ENCODE assay signal across 26 mouse cellular contexts in genomic region chr9:69656053-69656452, GRCm38 (mm10).
DNase-seq lines count a peak whose midpoint lies in the region; ATAC-seq and TF ChIP-seq lines count a peak whose summit lies in the region.
"Had no signal": no experiment of that assay in that cellular context is flagged by ENCODE, and none has a peak within 500 bp of the region (broad histone marks: within the 10 kb centered on the region; RNA-seq: fewer than 3 reads in every experiment).

No protein-coding gene starts in this region.

- TF ChIP-seq RAD21 in CH12.LX (IDR thresholded peaks at IDR 0.05; ENCODE audit: low read depth, low read length), result no peak

- H3K27ac ChIP-seq in liver, postnatal 0 days (ENCODE audit: low read depth), result no peak overlapping the region
- H3K27ac ChIP-seq in CH12.LX (ENCODE audit: insufficient read depth, low read depth), result no peak overlapping the region
- H3K27ac ChIP-seq in layer of hippocampus, adult 2 months, result no peak overlapping the region
- H3K27ac ChIP-seq in intestine, embryonic 16.5 days (ENCODE audit: low read length), result no peak overlapping the region
- H3K27ac ChIP-seq in midbrain, embryonic 16.5 days (ENCODE audit: low read length), result no peak overlapping the region
- H3K27ac ChIP-seq: heart, embryonic 10.5 days; hindbrain, embryonic 13.5 days; liver, embryonic 13.5 days; midbrain, embryonic 13.5 days had no signal

- in situ Hi-C loops in CH12.LX (cut with MboI; ENCODE audit: low pct_ligation_motif_present, low pct_unique_long_range_greater_than_20kb, low sequenced_read_pairs), result no loop called here

- no peak overlapping the region for H3K9ac ChIP-seq in liver, postnatal 0 days (replicated peaks)
- H3K9ac ChIP-seq in CH12.LX (ENCODE audit: insufficient read depth, low read depth), result no peak overlapping the region
- H3K9ac ChIP-seq in intestine, embryonic 16.5 days (ENCODE audit: low read depth, low read length), result no peak overlapping the region
- H3K9ac ChIP-seq in midbrain, embryonic 16.5 days (ENCODE audit: low read depth, low read length), result no peak overlapping the region
- H3K9ac ChIP-seq: hindbrain, embryonic 13.5 days; liver, embryonic 13.5 days; lung, embryonic 14.5 days; midbrain, embryonic 13.5 days had no signal

- H3K36me3 ChIP-seq in liver, postnatal 0 days (replicated peaks; ENCODE audit: insufficient read depth, low read length), result no peaks in the 10 kb centered on the region
- no peaks in the 10 kb centered on the region for H3K36me3 ChIP-seq in CH12.LX (replicated peaks in 1 of 2; ENCODE audit: control insufficient read depth in 1 of 2, insufficient read depth in 1 of 2, low read length in 1 of 2)
- no peaks in the 10 kb centered on the region for H3K36me3 ChIP-seq in intestine, embryonic 16.5 days (ENCODE audit: control insufficient read depth, insufficient read depth, low read length)
- no peaks in the 10 kb centered on the region for H3K36me3 ChIP-seq in midbrain, embryonic 16.5 days (ENCODE audit: control insufficient read depth, insufficient read depth, low read length)
- H3K36me3 ChIP-seq: heart, embryonic 10.5 days; hindbrain, embryonic 13.5 days; liver, embryonic 13.5 days; midbrain, embryonic 13.5 days had no signal

- 44% methylated on average over 6 of the region's 6 CpGs for WGBS in liver, postnatal 0 days (ENCODE audit: insufficient replicate concordance)
- WGBS in intestine, embryonic 16.5 days, result 59% methylated on average over 6 of the region's 6 CpGs
- WGBS in midbrain, embryonic 16.5 days, result 82% methylated on average over 6 of the region's 6 CpGs

- no peaks in the 10 kb centered on the region for H3K9me3 ChIP-seq in liver, postnatal 0 days (ENCODE audit: low read length)
- peaks cover under 1% of the 10 kb centered on the region for H3K9me3 ChIP-seq in CH12.LX (replicated peaks; ENCODE audit: low read length)
- H3K9me3 ChIP-seq in intestine, embryonic 16.5 days (ENCODE audit: control insufficient read depth, low read length), result no peaks in the 10 kb centered on the region
- H3K9me3 ChIP-seq in midbrain, embryonic 16.5 days (replicated peaks; ENCODE audit: control insufficient read depth, low read length, poor library complexity, severe bottlenecking), result no peaks in the 10 kb centered on the region; the same call in 1 of the 2 replicates
- H3K9me3 ChIP-seq: heart, embryonic 10.5 days; liver, embryonic 13.5 days; midbrain, embryonic 13.5 days had no signal

- no peaks in the 10 kb centered on the region; the same call in 1 of the 2 replicates for H3K27me3 ChIP-seq in liver, postnatal 0 days (ENCODE audit: insufficient read depth, low read length)
- no peaks in the 10 kb centered on the region for H3K27me3 ChIP-seq in CH12.LX (replicated peaks)
- no peaks in the 10 kb centered on the region for H3K27me3 ChIP-seq in intestine, embryonic 16.5 days (replicated peaks; ENCODE audit: control insufficient read depth, insufficient read depth, low read length)
- H3K27me3 ChIP-seq in midbrain, embryonic 16.5 days (ENCODE audit: control insufficient read depth, insufficient read depth, low read depth, low read length), result no peaks in the 10 kb centered on the region
- H3K27me3 ChIP-seq: hindbrain, embryonic 13.5 days; liver, embryonic 13.5 days; midbrain, embryonic 13.5 days had no signal

- dilution Hi-C loops in CH12.LX (cut with MboI; ENCODE audit: extremely low pct_ligation_motif_present, extremely low pct_unique_long_range_greater_than_20kb, low sequenced_read_pairs), result no loop called here

- no peak for ATAC-seq in liver, postnatal 0 days
- ATAC-seq in megakaryocyte progenitor cell, adult 5-6 weeks (replicated peaks; ENCODE audit: poor library complexity), result peak; percentile 80
- no peak for ATAC-seq in intestine, embryonic 16.5 days
- no peak for ATAC-seq in midbrain, embryonic 16.5 days
- ATAC-seq: forebrain, embryonic 16.5 days; midbrain, embryonic 13.5 days; Patski had no signal

- TF ChIP-seq EP300 in liver, postnatal 0 days (IDR thresholded peaks at IDR 0.05; ENCODE audit: low read depth), result no peak
- TF ChIP-seq EP300 in CH12.LX (IDR thresholded peaks at IDR 0.05; ENCODE audit: low read length), result peak; percentile 90

- no peak overlapping the region for H3K4me3 ChIP-seq in liver, postnatal 0 days (ENCODE audit: low read depth, low read length)
- H3K4me3 ChIP-seq in CH12.LX (replicated peaks in 1 of 3; ENCODE audit: low read depth in 2 of 3, low read length in 2 of 3, poor library complexity in 1 of 3), result no peak overlapping the region
- H3K4me3 ChIP-seq in layer of hippocampus, adult 2 months, result no peak overlapping the region
- H3K4me3 ChIP-seq in intestine, embryonic 16.5 days (ENCODE audit: low read length), result no peak overlapping the region
- H3K4me3 ChIP-seq in midbrain, embryonic 16.5 days (ENCODE audit: low read depth, low read length), result no peak overlapping the region
- H3K4me3 ChIP-seq: erythroblast, embryonic 14.5 days; heart, embryonic 10.5 days; hindbrain, embryonic 13.5 days; liver, embryonic 13.5 days; midbrain, embryonic 13.5 days had no signal

- no peaks in the 10 kb centered on the region for H3K4me1 ChIP-seq in liver, postnatal 0 days (ENCODE audit: insufficient read depth)
- peaks cover 10 to 25% of the 10 kb centered on the region in 2 experiments for H3K4me1 ChIP-seq in CH12.LX (ENCODE audit: control insufficient read depth in 1 of 2, insufficient read depth in 2 of 2)
- H3K4me1 ChIP-seq in intestine, embryonic 16.5 days (ENCODE audit: control insufficient read depth, insufficient read depth, low read length), result no peaks in the 10 kb centered on the region
- H3K4me1 ChIP-seq in midbrain, embryonic 16.5 days (ENCODE audit: control insufficient read depth, insufficient read depth, low read length), result no peaks in the 10 kb centered on the region
- H3K4me1 ChIP-seq: heart, embryonic 10.5 days; hindbrain, embryonic 13.5 days; liver, embryonic 13.5 days; midbrain, embryonic 13.5 days had no signal

- TF ChIP-seq CTCF in liver, postnatal 0 days (IDR thresholded peaks at IDR 0.05; ENCODE audit: low read depth), result no peak
- no peak for TF ChIP-seq CTCF in CH12.LX (conservative IDR thresholded peaks at IDR 0.05 in 1 of 2, IDR thresholded peaks at IDR 0.05 in 1 of 2; ENCODE audit: low read depth in 2 of 2, low read length in 2 of 2)
- no peak for TF ChIP-seq CTCF in layer of hippocampus, adult 2 months (conservative IDR thresholded peaks at IDR 0.05)

- no peaks in the 10 kb centered on the region for H3K79me2 ChIP-seq in CH12.LX (replicated peaks; ENCODE audit: control insufficient read depth, extremely low read depth, insufficient read depth, poor library complexity, severe bottlenecking)

- H3K4me2 ChIP-seq in liver, postnatal 0 days (ENCODE audit: low read depth, low read length), result no peak overlapping the region
- 0 out of 2 replicates have a peak overlapping the region, but pooled peaks have one; percentile 0 for H3K4me2 ChIP-seq in CH12.LX (ENCODE audit: insufficient read depth, low read depth, poor library complexity, severe bottlenecking)
- no peak overlapping the region for H3K4me2 ChIP-seq in intestine, embryonic 16.5 days (ENCODE audit: low read depth, low read length)
- no peak overlapping the region for H3K4me2 ChIP-seq in midbrain, embryonic 16.5 days (ENCODE audit: low read length)
- H3K4me2 ChIP-seq: hindbrain, embryonic 13.5 days; liver, embryonic 13.5 days; lung, embryonic 14.5 days; midbrain, embryonic 13.5 days had no signal

- peak; percentile 21 for DNase-seq in liver, postnatal 0 days
- no peak for DNase-seq in liver
- peak; percentile 81 for DNase-seq in CH12.LX (ENCODE audit: extremely low read depth)
- DNase-seq in layer of hippocampus, adult 2 months (ENCODE audit: low spot score in 2 of 2), result peak; percentile 17 to 29
- no peak for DNase-seq in urinary bladder, postnatal 14 days (ENCODE audit: low spot score)
- DNase-seq: adrenal gland, postnatal 10 days; cerebellum, adult 11 months; cerebellum, adult 9-10 months; cerebellum, postnatal 36 days; heart, postnatal 4 days; kidney, adult 11 months; kidney, postnatal 36 days; left cerebral cortex, postnatal 4 days; liver, embryonic 13.5 days; lung, embryonic 14.5 days; lung, postnatal 14 days; thymus, adult 2 months had no signal

- TF ChIP-seq POLR2A in CH12.LX (IDR thresholded peaks at IDR 0.05; ENCODE audit: low read depth, low read length), result no peak

TF ChIP-seq in CH12.LX, 34 proteins besides CTCF, POLR2A, EP300 and RAD21:
- TF ChIP-seq MYC (IDR thresholded peaks at IDR 0.05; ENCODE audit: low read depth, low read length) (peak; percentile 45; the same call in 1 of the 2 replicates), CHD2 (IDR thresholded peaks at IDR 0.05; ENCODE audit: low read length) (peak; percentile 91), BHLHE40 (IDR thresholded peaks at IDR 0.05; ENCODE audit: low read depth, low read length) (peak; percentile 72), ETS1 (conservative IDR thresholded peaks at IDR 0.05; ENCODE audit: low read depth, low read length) (peak; percentile 61), MXI1 (IDR thresholded peaks at IDR 0.05; ENCODE audit: low read depth, low read length) (peak; percentile 27; the same call in 1 of the 2 replicates), JUND (conservative IDR thresholded peaks at IDR 0.05; ENCODE audit: low read depth, low read length) (no peak), ZNF384 (IDR thresholded peaks at IDR 0.05; ENCODE audit: low read depth, low read length) (no peak), TCF12 (IDR thresholded peaks at IDR 0.05; ENCODE audit: low read depth, low read length) (peak; percentile 48; the same call in 1 of the 2 replicates), MAX (IDR thresholded peaks at IDR 0.05; ENCODE audit: low read length) (peak; percentile 45; the same call in 1 of the 2 replicates), IRF4 (IDR thresholded peaks at IDR 0.05; ENCODE audit: low read depth, low read length) (peak; percentile 93)

Comparison
In these comparisons a context has a peak if more than half of its experiments do, and no peak if none do; other contexts are left out.
1. DNase-seq: peak in liver, postnatal 0 days (single experiment), CH12.LX (single experiment) and layer of hippocampus, adult 2 months (2 of 2); none in liver (single experiment) and urinary bladder, postnatal 14 days (single experiment).